Mouse (Mus musculus): ENCODE data around the gene Hist1h2bc. TPM values are rescaled to one million over a fixed set of nuclear protein-coding genes. Genes with fewer than 3 reads are reported as not detected.

Hist1h2bc gene
- polyA plus RNA-seq, 1 experiment from 2014 or later = 65.3 TPM

GRCm38 (mm10) chr13:23724239-23724638 lies 40.2 kb downstream of the Hist1h2bc start:
- no peak for ATAC-seq (replicated peaks; ENCODE audit: low FRiP score)
- WGBS = 71% methylated on average over 4 of the region's 4 CpGs
- no peak overlapping the region for H3K27ac ChIP-seq
- H3K4me2 ChIP-seq = no peak overlapping the region
- no peaks in the 10 kb centered on the region for H3K36me3 ChIP-seq
- H3K4me3 ChIP-seq (replicated peaks) = no peak overlapping the region
- H3K4me1 ChIP-seq = no peaks in the 10 kb centered on the region
- no peaks in the 10 kb centered on the region for H3K27me3 ChIP-seq
- H3K9me3 ChIP-seq (replicated peaks) = no peaks in the 10 kb centered on the region
- H3K9ac ChIP-seq = no peak overlapping the region

DNA sequence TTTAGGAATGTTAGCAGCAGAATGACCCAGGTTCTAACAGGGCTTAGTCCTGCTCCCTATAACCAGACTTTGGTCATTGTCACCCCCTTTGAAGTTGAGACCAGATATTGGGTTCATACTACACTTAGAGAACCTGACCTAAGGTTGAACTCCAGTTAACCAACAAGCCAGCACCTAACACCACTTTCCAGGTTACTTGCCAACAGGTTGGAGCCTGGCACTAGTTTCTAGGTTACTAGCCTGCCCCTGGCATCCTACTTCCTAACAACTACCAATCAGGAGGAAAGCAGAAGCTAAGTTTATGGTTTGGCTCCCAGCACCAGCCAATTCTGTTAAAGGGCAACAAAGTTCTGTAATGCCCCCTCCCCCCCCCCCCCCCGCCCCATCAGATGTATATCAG lies 41.2 kb downstream of the Hist1h2bc start:
- ATAC-seq (replicated peaks; ENCODE audit: low FRiP score) = no peak
- no peaks in the 10 kb centered on the region for H3K4me1 ChIP-seq
- H3K36me3 ChIP-seq = no peaks in the 10 kb centered on the region
- no peaks in the 10 kb centered on the region for H3K9me3 ChIP-seq (replicated peaks)
- no CpG with 5 or more reads among the region's 1 CpGs for WGBS
- no peak overlapping the region for H3K4me2 ChIP-seq
- no peak overlapping the region for H3K4me3 ChIP-seq (replicated peaks)
- no peak overlapping the region for H3K27ac ChIP-seq
- no peak overlapping the region for H3K9ac ChIP-seq
- H3K27me3 ChIP-seq = no peaks in the 10 kb centered on the region

- H3K4me1 ChIP-seq = peaks cover 4% of the 10 kb centered on the region; the same call in 1 of the 2 replicates
- no peak overlapping the region for H3K4me2 ChIP-seq
- H3K9ac ChIP-seq = no peak overlapping the region
- no peaks in the 10 kb centered on the region for H3K9me3 ChIP-seq (replicated peaks)
- no peak overlapping the region for H3K4me3 ChIP-seq (replicated peaks)
- no peak for ATAC-seq (replicated peaks; ENCODE audit: low FRiP score)
- H3K27ac ChIP-seq = no peak overlapping the region
- no peaks in the 10 kb centered on the region for H3K36me3 ChIP-seq
- H3K27me3 ChIP-seq = no peaks in the 10 kb centered on the region
- 91% methylated on average over 18 of the region's 18 CpGs for WGBS
Measured at GRCm38 (mm10) chr13:23728472-23729191, 44.6 kb downstream of the Hist1h2bc start.

- no peak overlapping the region for H3K27ac ChIP-seq
- peaks cover 4% of the 10 kb centered on the region; the same call in 1 of the 2 replicates for H3K4me1 ChIP-seq
- no peaks in the 10 kb centered on the region for H3K9me3 ChIP-seq (replicated peaks)
- H3K9ac ChIP-seq = no peak overlapping the region
- H3K27me3 ChIP-seq = no peaks in the 10 kb centered on the region
- H3K4me2 ChIP-seq = no peak overlapping the region
- no peak overlapping the region for H3K4me3 ChIP-seq (replicated peaks)
- no peak for ATAC-seq (replicated peaks; ENCODE audit: low FRiP score)
- WGBS = 91% methylated on average over 9 of the region's 9 CpGs
- no peaks in the 10 kb centered on the region for H3K36me3 ChIP-seq
Measured at GRCm38 (mm10) chr13:23729192-23729525, 45.2 kb downstream of the Hist1h2bc start.

GRCm38 (mm10) chr13:23729706-23730105 lies 45.7 kb downstream of the Hist1h2bc start:
- WGBS = 97% methylated on average over 5 of the region's 5 CpGs
- H3K9me3 ChIP-seq (replicated peaks) = no peaks in the 10 kb centered on the region

GRCm38 (mm10) chr13:23730479-23730878 lies 46.5 kb downstream of the Hist1h2bc start:
- H3K9me3 ChIP-seq (replicated peaks) = no peaks in the 10 kb centered on the region
- peaks cover 4% of the 10 kb centered on the region; the same call in 1 of the 2 replicates for H3K4me1 ChIP-seq
- H3K36me3 ChIP-seq = no peaks in the 10 kb centered on the region
- H3K27me3 ChIP-seq = no peaks in the 10 kb centered on the region
- H3K4me3 ChIP-seq (replicated peaks) = no peak overlapping the region
- 0 out of 2 replicates have a peak, but pooled peaks have one; percentile 56 for ATAC-seq (replicated peaks; ENCODE audit: low FRiP score)
- WGBS = 24% methylated on average over 8 of the region's 8 CpGs
- no peak overlapping the region for H3K9ac ChIP-seq
- no peak overlapping the region for H3K4me2 ChIP-seq
- H3K27ac ChIP-seq = no peak overlapping the region

More at GRCm38 (mm10) chr13:23729706-23730105, 45.7 kb downstream of the Hist1h2bc start:
- Histone ChIP-seq H3K27ac (no peak overlapping the region), H3K4me3 (replicated peaks) (no peak overlapping the region), H3K27me3 (no peaks in the 10 kb centered on the region), H3K4me1 (peaks cover 4% of the 10 kb centered on the region; the same call in 1 of the 2 replicates), H3K4me2 (no peak overlapping the region), H3K36me3 (no peaks in the 10 kb centered on the region), H3K9ac (no peak overlapping the region)
- ATAC-seq (replicated peaks; ENCODE audit: low FRiP score) = no peak

- Histone ChIP-seq H3K9me3 (replicated peaks) (no peaks in the 10 kb centered on the region), H3K27ac (no peak overlapping the region), H3K36me3 (no peaks in the 10 kb centered on the region), H3K4me1 (peaks cover 4% of the 10 kb centered on the region; the same call in 1 of the 2 replicates), H3K4me3 (replicated peaks) (no peak overlapping the region), H3K27me3 (no peaks in the 10 kb centered on the region), H3K4me2 (no peak overlapping the region), H3K9ac (no peak overlapping the region)
- ATAC-seq (replicated peaks; ENCODE audit: low FRiP score) = no peak
- WGBS = 25% methylated on average over 8 of the region's 8 CpGs
Measured at GRCm38 (mm10) chr13:23732156-23732804, 48.3 kb downstream of the Hist1h2bc start.

- Histone ChIP-seq H3K9me3 (replicated peaks) (no peaks in the 10 kb centered on the region), H3K27me3 (no peaks in the 10 kb centered on the region), H3K36me3 (no peaks in the 10 kb centered on the region), H3K4me1 (peaks cover 16% of the 10 kb centered on the region), H3K4me3 (replicated peaks) (no peak overlapping the region), H3K4me2 (no peak overlapping the region), H3K9ac (no peak overlapping the region), H3K27ac (no peak overlapping the region)
- 80% methylated on average over 5 of the region's 5 CpGs for WGBS
- ATAC-seq (replicated peaks; ENCODE audit: low FRiP score) = no peak
Measured at GRCm38 (mm10) chr13:23737091-23737490, 53.1 kb downstream of the Hist1h2bc start.

DNA sequence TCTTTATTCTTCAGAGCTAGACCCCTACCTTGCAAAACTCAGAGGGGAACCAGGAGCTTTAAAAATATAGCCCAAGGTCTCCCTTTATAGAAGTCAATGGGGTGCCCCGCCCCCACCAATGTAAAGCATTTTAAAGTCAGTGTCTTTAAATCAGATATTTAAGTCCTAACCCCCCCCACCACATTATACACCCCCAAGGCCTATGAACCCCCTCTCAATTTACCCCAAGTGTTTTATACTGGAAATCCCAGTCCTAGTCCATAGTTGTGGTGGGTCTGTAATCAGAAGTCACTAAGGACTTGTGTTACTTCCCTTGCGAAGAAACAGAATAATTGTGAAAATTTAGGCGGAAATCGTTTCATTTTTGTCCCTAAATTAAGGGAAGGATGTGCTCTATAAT lies 54.0 kb downstream of the Hist1h2bc start:
- no peaks in the 10 kb centered on the region for H3K27me3 ChIP-seq
- peaks cover 16% of the 10 kb centered on the region for H3K4me1 ChIP-seq
- H3K4me3 ChIP-seq (replicated peaks) = peak overlapping the region; percentile 61
- peak overlapping the region; percentile 89 for H3K4me2 ChIP-seq
- peak overlapping the region; percentile 100 for H3K27ac ChIP-seq
- H3K9me3 ChIP-seq (replicated peaks) = no peaks in the 10 kb centered on the region
- WGBS = 20% methylated on average over 4 of the region's 4 CpGs
- 0 out of 2 replicates have a peak overlapping the region, but pooled peaks have one; percentile 80 for H3K9ac ChIP-seq
- ATAC-seq (replicated peaks; ENCODE audit: low FRiP score) = no peak
- no peaks in the 10 kb centered on the region for H3K36me3 ChIP-seq

DNA sequence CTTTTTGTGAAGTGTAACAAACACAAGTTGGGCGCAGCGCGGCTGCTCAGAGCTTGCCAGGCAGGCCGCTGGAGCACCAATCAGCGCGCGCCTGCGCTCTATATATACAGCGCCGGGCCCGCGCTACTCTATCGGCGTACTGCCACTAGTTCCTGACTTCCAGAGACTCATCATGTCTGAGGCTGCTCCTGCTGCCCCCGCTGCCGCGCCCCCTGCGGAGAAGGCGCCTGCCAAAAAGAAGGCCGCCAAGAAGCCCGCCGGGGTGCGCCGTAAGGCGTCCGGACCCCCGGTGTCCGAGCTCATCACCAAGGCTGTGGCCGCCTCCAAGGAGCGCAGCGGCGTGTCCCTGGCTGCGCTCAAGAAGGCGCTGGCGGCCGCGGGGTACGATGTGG lies 54.7 kb downstream of the Hist1h2bc start, which contains the start of gene Hist1h1c:
Gene Hist1h1c, plus strand, starts transcription at position 132 of the 392 bp plus-strand sequence.
- Histone ChIP-seq H3K27me3 (no peaks in the 10 kb centered on the region), H3K36me3 (no peaks in the 10 kb centered on the region), H3K4me3 (replicated peaks) (peak within 1 kb of the TSS; percentile 61), H3K9ac (peak within 1 kb of the TSS; percentile 80), H3K9me3 (replicated peaks) (no peaks in the 10 kb centered on the region), H3K4me2 (peak within 1 kb of the TSS; percentile 89), H3K27ac (peak within 1 kb of the TSS; percentile 100), H3K4me1 (peaks cover 16% of the 10 kb centered on the region)
- peak; percentile 93 for ATAC-seq (replicated peaks; ENCODE audit: low FRiP score)
- under 1% methylated on average over 38 of the region's 38 CpGs for WGBS

DNA sequence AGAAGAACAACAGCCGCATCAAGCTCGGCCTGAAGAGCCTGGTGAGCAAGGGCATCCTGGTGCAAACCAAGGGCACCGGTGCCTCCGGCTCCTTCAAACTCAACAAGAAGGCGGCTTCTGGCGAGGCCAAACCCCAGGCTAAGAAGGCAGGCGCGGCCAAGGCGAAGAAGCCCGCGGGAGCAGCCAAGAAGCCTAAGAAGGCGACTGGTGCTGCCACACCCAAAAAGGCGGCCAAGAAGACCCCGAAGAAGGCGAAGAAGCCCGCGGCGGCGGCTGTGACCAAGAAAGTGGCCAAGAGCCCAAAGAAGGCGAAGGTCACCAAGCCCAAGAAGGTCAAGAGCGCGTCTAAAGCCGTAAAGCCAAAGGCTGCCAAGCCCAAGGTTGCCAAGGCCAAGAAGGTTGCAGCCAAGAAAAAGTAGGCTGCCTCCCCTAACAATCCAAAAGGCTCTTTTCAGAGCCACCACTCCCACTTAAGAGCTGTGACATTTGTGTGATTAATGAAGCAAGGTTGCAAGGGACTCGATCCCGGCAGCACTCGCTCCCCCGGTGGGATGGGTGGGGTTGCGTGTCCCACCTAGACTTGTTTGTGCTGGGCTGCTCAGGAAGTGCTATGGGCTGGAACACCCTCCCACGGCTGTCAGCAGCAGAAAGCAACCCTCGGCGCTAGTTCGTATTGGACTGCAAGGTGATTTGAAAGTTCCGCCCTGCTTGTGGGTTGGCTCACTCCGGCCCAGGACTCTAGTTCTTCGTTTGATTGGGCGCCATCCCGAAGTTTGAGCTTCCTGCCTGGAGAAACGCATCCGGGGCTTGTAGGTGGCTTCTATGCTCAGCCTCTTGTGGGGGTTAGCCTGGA lies 55.3 kb downstream of the Hist1h2bc start:
- H3K4me3 ChIP-seq (replicated peaks) = peak overlapping the region; percentile 61
- H3K27ac ChIP-seq = peak overlapping the region; percentile 100
- WGBS = 0% methylated on average over 39 of the region's 39 CpGs
- H3K36me3 ChIP-seq = no peaks in the 10 kb centered on the region
- no peaks in the 10 kb centered on the region for H3K9me3 ChIP-seq (replicated peaks)
- peak; percentile 95 for ATAC-seq (replicated peaks; ENCODE audit: low FRiP score)
- H3K4me1 ChIP-seq = peaks cover 19% of the 10 kb centered on the region
- peak overlapping the region; percentile 89 for H3K4me2 ChIP-seq
- peak overlapping the region; percentile 80 for H3K9ac ChIP-seq
- H3K27me3 ChIP-seq = no peaks in the 10 kb centered on the region

- Histone ChIP-seq H3K9ac (peak overlapping the region; percentile 80), H3K9me3 (replicated peaks) (no peaks in the 10 kb centered on the region), H3K4me1 (peaks cover 19% of the 10 kb centered on the region), H3K27ac (peak overlapping the region; percentile 100), H3K36me3 (no peaks in the 10 kb centered on the region), H3K4me2 (peak overlapping the region; percentile 89), H3K4me3 (replicated peaks) (peak overlapping the region; percentile 61), H3K27me3 (no peaks in the 10 kb centered on the region)
- no peak for ATAC-seq (replicated peaks; ENCODE audit: low FRiP score)
- under 1% methylated on average over 14 of the region's 14 CpGs for WGBS
Measured at GRCm38 (mm10) chr13:23739922-23740252, 55.9 kb downstream of the Hist1h2bc start.

All from kidney, embryonic 15.5 days (tissue).